Mouse (Mus musculus) embryonic facial prominence, embryonic 12.5 days (tissue): ENCODE results near the gene Sdf4. TPM values are rescaled to one million over a fixed set of nuclear protein-coding genes. Genes with fewer than 3 reads are reported as not detected.

ENCODE experiments used
- ATAC-seq: fragments of 200-750 bp; cut with Nextera tagmentation; 2 replicates; pipeline ENCODE4 v1.8.0; 2017; ENCODE audit not compliant: insufficient number of reproducible peaks, insufficient read depth, low FRiP score, low TSS enrichment
- H3K27ac ChIP-seq: fragments of 300-500 bp; sonication (generic); 2 replicates; pipeline ENCODE4 v1.5.1; 2016; ENCODE audit warnings: mild to moderate bottlenecking
- H3K27me3 ChIP-seq: fragments of 300-500 bp; sonication (generic); 2 replicates; pipeline ENCODE4 v1.6.1; 2016; ENCODE audit warnings: mild to moderate bottlenecking, moderate library complexity
- H3K36me3 ChIP-seq: fragments of 300-500 bp; sonication (generic); 2 replicates; pipeline ENCODE4 v1.6.1; 2016; ENCODE audit warnings: mild to moderate bottlenecking
- H3K4me1 ChIP-seq: fragments of 300-500 bp; sonication (generic); 2 replicates; pipeline ENCODE4 v1.6.1; 2016
- H3K4me2 ChIP-seq: fragments of 300-500 bp; sonication (generic); replicated peaks from 2 replicates; pipeline ENCODE4 v1.6.1; 2016; ENCODE audit warnings: mild to moderate bottlenecking, moderate library complexity
- H3K4me3 ChIP-seq: fragments of 300-500 bp; sonication (generic); 2 replicates; pipeline ENCODE4 v1.5.1; 2016; ENCODE audit warnings: mild to moderate bottlenecking
- H3K9ac ChIP-seq: fragments of 300-500 bp; sonication (generic); 2 replicates; pipeline ENCODE4 v1.6.1; 2016; ENCODE audit warnings: mild to moderate bottlenecking, moderate library complexity
- H3K9me3 ChIP-seq: fragments of 300-500 bp; sonication (generic); 2 replicates; pipeline ENCODE4 v1.6.1; 2016; ENCODE audit warnings: mild to moderate bottlenecking, moderate library complexity
- WGBS: fragments of 180-500 bp; shearing (Covaris S2); methylation state at CpG from one replicate; pipeline ENCODE4 v1.1.7; 2016; 5-methylcytosine and 5-hydroxymethylcytosine counted together
- microRNA counts: library from miRNA; unstranded; fragments of <30 nt; microRNA quantifications from one replicate; lab custom pipeline; 2017
- microRNA-seq: library from miRNA; unstranded; fragments of <30 nt; microRNA quantifications from one replicate; pipeline ENCODE4, GENCODE M21; 2017
- polyA plus RNA-seq: library from polyadenylated mRNA; unstranded; fragments of >200 nt; fragmentation: Nextera tagmentation; extraction: Ambion mirVana; gene quantifications from 2 replicates; pipeline ENCODE4 v1.2.1, GENCODE M21; 2016

Sdf4 gene
- polyA plus RNA-seq, 1 experiment from 2014 or later, result 141 TPM

GRCm38 (mm10) chr4:156059261-156059660 lies 66.6 kb downstream of the Sdf4 start, which contains the start of gene Ttll10:
TSS of gene Ttll10 (minus strand) at chr4:156059414.
- Histone ChIP-seq H3K4me3 (peak within 1 kb of the TSS; percentile 30), H3K27me3 (no peaks in the 10 kb centered on the region; the same call in 1 of the 2 replicates), H3K9ac (peak within 1 kb of the TSS; percentile 17; the same call in 1 of the 2 replicates), H3K36me3 (no peaks in the 10 kb centered on the region), H3K4me2 (peak within 1 kb of the TSS; percentile 22), H3K9me3 (no peaks in the 10 kb centered on the region), H3K27ac (peak within 1 kb of the TSS; percentile 43), H3K4me1 (no peaks in the 10 kb centered on the region)
- 37% methylated on average over 5 of the region's 5 CpGs for WGBS
- peak; percentile 61 for ATAC-seq

- Histone ChIP-seq H3K36me3 (no peaks in the 10 kb centered on the region), H3K27me3 (no peaks in the 10 kb centered on the region; the same call in 1 of the 2 replicates), H3K4me3 (peak overlapping the region; percentile 30), H3K4me1 (no peaks in the 10 kb centered on the region), H3K4me2 (peak overlapping the region; percentile 22; the same call in 1 of the 2 replicates), H3K9ac (no peak overlapping the region), H3K27ac (peak overlapping the region; percentile 43), H3K9me3 (no peaks in the 10 kb centered on the region)
- ATAC-seq, result peak; percentile 85
- 30% methylated on average over 10 of the region's 10 CpGs for WGBS
Observed at GRCm38 (mm10) chr4:156059713-156060112, 67.0 kb downstream of the Sdf4 start.

MicroRNAs encoded within 50 kb of the gene (microRNA counts, 519-probe panel; counts per million panel counts)
- microRNA mmu-miR-200a (lab: Ali Mortazavi, UCI), result 3,424 counts per million, percentile 73 among the panel's probes with 10 or more counts
- microRNA mmu-miR-200b (lab: Ali Mortazavi, UCI), result 5,573 counts per million, percentile 91 among the panel's probes with 10 or more counts
- microRNA mmu-miR-429 (lab: Ali Mortazavi, UCI), result 5,504 counts per million, percentile 90 among the panel's probes with 10 or more counts

Small RNAs within 50 kb of the gene (microRNA-seq; reads per million reads assigned to microRNA genes)
- 558 reads per million, percentile 71 among the genes with 10 or more reads in this experiment for gene Mir200a
- 3,637 reads per million, percentile 86 among the genes with 10 or more reads in this experiment for gene Mir200b
- gene Mir429, result 11,346 reads per million, percentile 96 among the genes with 10 or more reads in this experiment

Other genes with a start within 250 kb of the Sdf4 start
- gene Atad3a, start 231.8 kb upstream of the Sdf4 start, polyA plus RNA-seq, result 103 and 106 TPM in 2 replicates
- gene Vwa1, start 218.2 kb upstream of the Sdf4 start, polyA plus RNA-seq, result 9.2 and 9.5 TPM in 2 replicates
- 0.69 and 1.0 TPM in 2 replicates for gene Tmem88b, start 207.0 kb upstream of the Sdf4 start, polyA plus RNA-seq
- gene Ankrd65, start 202.4 kb upstream of the Sdf4 start, polyA plus RNA-seq, result 0.25 TPM in 1 of 2 replicates, not detected in the other
- gene Mrpl20, start 190.0 kb upstream of the Sdf4 start, polyA plus RNA-seq, result 214 TPM in 2 replicates
- gene Ccnl2, start 180.4 kb upstream of the Sdf4 start, polyA plus RNA-seq, result 243 and 253 TPM in 2 replicates
- gene Aurkaip1, start 161.6 kb upstream of the Sdf4 start, polyA plus RNA-seq, result 146 and 149 TPM in 2 replicates
- 50.7 and 52.6 TPM in 2 replicates for gene Mxra8, start 153.2 kb upstream of the Sdf4 start, polyA plus RNA-seq
- gene Dvl1, start 145.5 kb upstream of the Sdf4 start, polyA plus RNA-seq, result 8.3 and 16.9 TPM in 2 replicates
- 0.34 and 0.47 TPM in 2 replicates for gene Tas1r3, start 129.5 kb upstream of the Sdf4 start, polyA plus RNA-seq
- 15.9 and 17.1 TPM in 2 replicates for gene Cptp, start 123.4 kb upstream of the Sdf4 start, polyA plus RNA-seq
- 83.7 and 85.4 TPM in 2 replicates for gene Ints11, start 123.3 kb upstream of the Sdf4 start, polyA plus RNA-seq
- gene Pusl1, start 101.1 kb upstream of the Sdf4 start, polyA plus RNA-seq, result 56.0 and 56.6 TPM in 2 replicates
- gene Acap3, start 101.0 kb upstream of the Sdf4 start, polyA plus RNA-seq, result 25.1 and 27.7 TPM in 2 replicates
- gene Ube2j2, start 49.0 kb upstream of the Sdf4 start, polyA plus RNA-seq, result 158 and 160 TPM in 2 replicates
- 31.9 and 35.8 TPM in 2 replicates for gene C1qtnf12, start 30.6 kb upstream of the Sdf4 start, polyA plus RNA-seq
- 18.4 and 20.3 TPM in 2 replicates for gene B3galt6, start 223 bp upstream of the Sdf4 start, polyA plus RNA-seq
- 0.70 and 1.1 TPM in 2 replicates for gene Tnfrsf4, start 21.0 kb downstream of the Sdf4 start, polyA plus RNA-seq
- 1.9 and 2.3 TPM in 2 replicates for gene Tnfrsf18, start 33.3 kb downstream of the Sdf4 start, polyA plus RNA-seq
- 1.0 and 1.5 TPM in 2 replicates for gene Ttll10, start 66.5 kb downstream of the Sdf4 start, polyA plus RNA-seq
- 54.8 and 55.5 TPM in 2 replicates for gene 9430015G10Rik, start 117.1 kb downstream of the Sdf4 start, polyA plus RNA-seq
- gene Rnf223, start 137.6 kb downstream of the Sdf4 start, polyA plus RNA-seq, result 0.43 and 0.61 TPM in 2 replicates
- gene Agrn, start 204.6 kb downstream of the Sdf4 start, polyA plus RNA-seq, result 100.0 and 101 TPM in 2 replicates
- 1.1 and 1.3 TPM in 2 replicates for gene Isg15, start 207.9 kb downstream of the Sdf4 start, polyA plus RNA-seq
- gene AW011738, start 210.4 kb downstream of the Sdf4 start, polyA plus RNA-seq, result 2.0 and 3.1 TPM in 2 replicates
- gene Perm1, start 223.0 kb downstream of the Sdf4 start, polyA plus RNA-seq, result 0.70 and 1.1 TPM in 2 replicates
- 32.5 and 35.7 TPM in 2 replicates for gene Plekhn1, start 242.0 kb downstream of the Sdf4 start, polyA plus RNA-seq
- gene Noc2l, start 243.1 kb downstream of the Sdf4 start, polyA plus RNA-seq, result 97.4 and 98.7 TPM in 2 replicates